Mouse (Mus musculus) liver (tissue): ENCODE data around the gene Large1.
"Not testable (repeated sequence)": the region's sequence is repeated elsewhere in the genome, so short reads cannot be mapped to it uniquely, and the experiment has no call there.

Source experiments
- DNase-seq: peaks from one replicate; pipeline ENCODE4 v3.0.0-alpha.2; 2020; ENCODE audit warnings: mixed read lengths

Large1 gene

DNA sequence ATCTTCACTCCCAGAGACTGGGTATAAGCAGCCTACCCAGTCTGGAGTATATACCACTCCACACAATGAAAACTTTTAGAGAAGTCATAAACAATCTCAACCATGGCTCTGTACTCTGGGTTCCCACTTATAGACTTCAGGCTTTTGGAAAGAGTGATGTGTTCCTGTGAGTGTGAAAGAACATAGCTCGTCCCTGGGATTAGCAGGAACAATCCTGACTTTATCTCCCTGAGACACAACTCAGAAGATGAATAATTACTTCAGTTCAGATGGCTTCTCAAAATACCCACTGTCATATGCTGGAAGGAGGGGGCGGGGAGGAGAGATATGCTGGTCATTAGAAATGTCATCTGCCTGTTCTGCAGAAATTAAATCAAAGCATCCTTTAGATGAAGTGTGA, 192.4 kb downstream of the Large1 start:
- DNase-seq, result no peak

DNA sequence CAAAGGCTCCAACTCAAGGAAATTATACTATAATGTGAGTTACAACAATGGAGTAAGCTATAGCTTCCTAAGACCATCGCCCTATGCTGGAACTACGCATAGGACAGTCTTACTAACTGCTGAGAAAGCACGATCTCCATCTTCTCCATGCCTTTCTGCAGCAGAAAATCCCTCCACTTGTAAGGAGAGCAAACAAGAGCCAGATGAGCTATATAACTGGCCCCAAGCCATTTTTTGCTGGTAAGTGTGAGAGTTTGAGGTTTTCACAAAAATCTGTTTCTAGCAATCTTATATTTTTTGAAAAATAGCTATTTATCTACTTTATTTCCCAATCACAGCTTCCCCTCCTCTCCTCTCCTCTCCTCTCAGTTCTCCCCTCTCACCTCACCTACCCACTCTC, 206.1 kb downstream of the Large1 start:
- DNase-seq, result no peak

DNA sequence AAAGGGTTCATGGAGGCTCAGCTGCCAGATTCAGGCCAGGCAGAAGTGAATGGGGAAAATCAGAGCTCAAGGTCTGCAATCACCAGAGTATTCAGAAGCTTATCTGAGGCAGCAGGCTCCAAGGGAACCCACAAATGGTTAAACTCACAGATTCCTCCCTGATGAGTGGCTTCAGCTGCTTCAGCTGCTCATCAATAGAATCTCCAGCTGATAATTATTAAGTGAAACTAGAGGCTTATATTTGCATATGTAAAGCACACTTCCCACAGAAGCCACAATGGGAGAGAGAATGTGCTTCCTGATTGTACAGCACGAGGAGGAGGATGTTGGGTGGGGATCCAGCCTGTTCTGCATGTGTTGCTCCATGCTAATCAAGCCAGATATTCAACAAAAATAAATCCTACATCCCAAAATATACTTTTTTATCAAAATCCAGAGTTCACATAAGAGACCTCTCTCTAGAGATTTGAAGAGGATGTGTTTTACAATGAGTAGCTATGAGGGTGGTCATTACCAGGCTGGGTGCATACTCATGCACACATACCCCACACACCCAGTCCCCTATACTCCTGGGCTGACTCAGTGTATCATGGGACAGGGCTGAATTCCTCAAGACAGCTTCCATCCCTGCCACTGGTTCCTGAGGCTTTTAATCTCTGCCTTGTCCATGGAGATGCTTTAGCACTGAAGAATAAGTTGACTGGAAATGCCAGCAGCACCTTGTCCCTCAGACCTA, 210.5 kb downstream of the Large1 start:
- DNase-seq, result no peak

DNA sequence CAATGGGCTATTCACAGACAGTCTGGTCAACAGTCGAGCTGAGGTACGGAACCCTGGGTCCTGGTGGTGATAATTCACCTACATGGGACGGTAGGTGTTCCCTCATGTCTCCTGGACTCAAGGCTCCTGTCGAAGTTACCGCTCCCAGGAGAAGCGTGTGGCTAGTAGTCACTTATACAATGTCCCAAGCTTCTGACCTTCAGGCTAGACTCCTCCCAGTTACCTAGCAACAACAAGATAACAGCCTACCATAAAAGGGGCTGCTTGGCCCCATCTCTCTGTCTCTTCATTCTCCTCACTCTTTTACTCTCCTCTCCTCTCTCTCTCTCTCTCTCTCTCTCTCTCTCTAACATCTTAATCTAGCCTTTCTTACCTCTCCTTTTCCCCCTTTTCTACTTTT, 217.9 kb downstream of the Large1 start:
- DNase-seq, result no peak

DNA sequence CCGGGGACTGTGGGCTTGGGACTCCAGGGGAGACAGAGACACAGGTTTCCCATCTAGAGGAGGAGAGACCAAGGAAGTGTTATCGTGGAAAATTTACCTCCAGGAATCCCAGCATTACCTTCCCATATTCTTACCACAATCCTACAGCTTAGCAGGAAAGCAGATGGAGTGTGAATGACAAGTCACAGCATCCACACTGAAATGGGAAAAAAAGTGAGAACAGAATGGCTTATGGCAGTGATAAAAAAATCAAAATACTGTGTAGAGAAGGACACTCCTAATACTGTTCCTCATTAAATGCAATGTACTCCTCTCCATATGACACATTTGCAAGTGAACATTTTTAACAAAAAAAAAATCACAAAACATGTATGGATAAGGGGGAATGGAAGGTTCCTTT, 221.3 kb downstream of the Large1 start:
- no peak for DNase-seq

DNA sequence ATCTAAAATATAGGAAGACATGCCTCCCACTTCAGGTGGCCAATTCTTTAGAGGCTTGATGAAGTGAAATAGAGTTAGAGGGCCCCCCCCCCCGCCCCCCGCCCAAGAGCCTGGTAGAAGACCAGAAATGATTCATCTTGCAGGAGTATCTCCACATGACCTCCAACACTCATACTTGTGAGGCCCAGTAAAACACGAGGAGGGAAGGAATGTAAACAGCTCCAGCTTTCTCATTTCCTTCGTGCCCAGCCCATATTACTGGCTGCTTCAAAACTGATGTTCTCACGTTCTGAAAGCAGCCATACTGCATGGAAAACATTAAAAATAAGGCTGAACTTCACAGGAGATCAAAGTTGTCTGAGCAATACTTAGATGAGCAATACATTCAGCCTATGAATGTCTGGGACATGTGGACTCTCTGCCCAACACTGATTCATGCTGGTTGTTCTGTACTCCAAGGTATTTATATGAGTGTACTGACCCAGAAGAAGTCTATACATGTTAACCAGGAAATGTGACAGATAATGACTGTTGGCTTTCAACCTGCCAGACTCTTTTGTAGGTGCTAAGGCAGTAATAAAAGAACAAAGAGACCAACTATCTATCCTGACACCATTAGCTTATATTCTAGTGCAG, 229.4 kb downstream of the Large1 start:
- DNase-seq, result no peak

DNA sequence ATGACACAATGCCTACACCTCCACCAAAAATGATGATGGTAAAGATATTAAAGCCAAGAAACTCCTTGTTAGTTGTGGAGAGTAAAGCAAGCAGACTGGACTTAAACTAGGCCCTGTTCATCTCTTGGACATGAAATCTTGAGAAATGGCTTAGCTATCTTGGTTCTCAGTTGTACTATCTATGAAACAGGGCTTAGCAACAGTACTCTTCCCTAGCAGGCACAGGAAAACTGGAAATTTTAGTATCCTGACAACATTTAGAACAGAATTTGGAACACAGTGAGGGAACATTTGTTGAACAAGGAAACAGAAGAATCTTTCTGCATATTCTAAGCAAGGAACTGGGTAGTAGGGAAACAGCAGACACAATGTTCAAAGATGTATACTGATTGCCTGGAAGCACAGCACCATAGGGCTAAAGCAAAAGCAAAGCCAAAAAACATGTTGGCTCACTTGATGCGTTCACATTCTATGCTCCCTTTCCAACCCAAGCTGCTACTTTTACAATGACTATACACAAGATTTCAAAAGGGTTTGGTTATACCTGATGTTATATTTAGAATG, 240.9 kb downstream of the Large1 start:
- DNase-seq, result no peak

DNA sequence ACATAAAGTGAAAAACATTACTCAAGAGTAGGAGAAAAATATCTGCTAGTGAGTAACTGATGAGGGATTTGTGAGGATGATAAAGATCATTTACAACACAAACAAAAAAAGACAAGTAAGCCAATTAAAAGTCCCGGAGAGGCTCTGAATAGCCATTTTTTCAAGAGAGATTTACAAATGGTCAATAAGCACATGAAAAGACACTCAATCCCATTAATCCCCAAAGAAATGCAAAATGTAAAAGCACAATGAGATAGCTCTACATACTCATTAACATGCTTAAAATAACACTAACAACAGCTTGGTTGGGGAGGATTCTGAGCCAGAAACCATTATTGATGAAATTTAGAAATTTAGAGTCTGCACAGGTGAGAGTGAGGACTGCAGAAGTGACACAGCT, 249.3 kb downstream of the Large1 start:
- DNase-seq, result no peak

DNA sequence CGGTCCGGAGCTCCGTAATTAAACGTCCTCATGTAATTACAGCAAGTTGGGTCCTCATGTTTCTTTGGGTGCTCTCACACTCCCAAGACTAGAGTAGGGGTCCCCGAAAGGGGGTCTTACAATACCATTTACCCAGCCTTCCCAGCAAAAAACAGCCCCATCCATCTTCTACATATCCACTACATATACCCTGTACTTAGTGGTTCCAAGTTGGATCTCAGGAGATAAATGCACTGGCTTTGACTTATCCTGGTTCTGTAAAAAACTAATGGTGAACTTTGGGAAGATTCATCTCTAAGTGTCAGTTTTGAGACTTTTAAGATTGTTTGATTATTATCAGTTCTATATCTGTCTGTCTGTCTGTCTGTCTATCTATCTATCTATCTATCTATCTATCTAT, 252.3 kb downstream of the Large1 start:
- DNase-seq, result no peak

DNA sequence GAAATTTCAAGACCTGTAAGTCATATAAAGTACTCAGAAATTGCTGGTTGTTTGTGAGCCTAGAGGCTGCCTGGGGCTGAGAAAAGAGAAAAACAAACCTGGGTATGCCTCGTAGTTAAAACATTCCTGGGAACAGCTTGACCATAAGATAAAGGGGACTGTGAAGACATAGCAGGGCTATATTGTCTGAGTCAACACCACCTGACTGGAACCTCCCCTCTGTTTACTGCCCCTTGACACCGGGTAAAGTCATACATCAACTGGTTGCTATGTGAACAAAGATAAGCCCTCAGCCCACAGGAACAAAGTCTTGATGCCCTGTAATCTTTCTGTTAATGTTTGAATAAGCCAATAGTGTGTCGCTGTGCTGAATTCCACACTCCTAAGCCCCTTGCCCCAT, 252.7 kb downstream of the Large1 start:
- peak; percentile 2 for DNase-seq

DNA sequence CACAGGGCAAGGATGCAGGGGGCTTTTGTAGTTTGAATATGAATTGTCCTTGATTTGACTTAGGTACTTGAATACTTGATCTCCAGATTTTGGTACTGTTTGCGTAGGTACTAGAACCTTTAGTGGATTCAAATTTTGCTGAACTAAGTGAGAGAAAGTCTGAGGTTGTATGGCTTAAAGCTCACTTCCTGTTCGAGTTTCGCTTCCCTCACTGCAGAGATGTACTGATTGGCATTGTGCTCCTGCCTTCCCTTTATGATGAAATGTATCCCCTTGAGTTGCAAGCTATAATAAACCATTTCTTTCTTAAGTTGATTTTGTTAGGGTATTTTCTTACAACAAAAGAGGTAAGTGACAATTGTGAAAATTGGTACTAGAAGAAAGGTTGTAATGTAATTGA, 253.8 kb downstream of the Large1 start:
- DNase-seq, result no peak

DNA sequence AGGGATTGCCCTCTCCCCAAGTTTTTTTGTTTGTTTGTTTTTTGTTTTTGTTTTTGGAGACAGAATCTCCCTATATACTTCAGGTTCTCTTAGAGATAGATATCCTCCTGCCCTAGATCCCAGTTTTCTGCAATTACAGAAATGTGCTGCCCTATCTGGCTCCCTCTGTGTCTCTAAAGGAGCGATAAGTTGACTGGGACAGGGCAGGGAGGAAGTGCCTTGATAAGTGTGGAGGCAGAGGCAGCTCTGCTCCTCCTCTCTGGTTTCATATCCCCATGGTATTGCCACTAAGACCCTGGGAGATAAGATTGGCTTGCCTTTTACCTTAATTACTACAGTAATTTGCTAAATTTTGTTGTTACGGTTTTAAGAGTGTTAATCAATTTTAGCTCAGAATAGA, 256.4 kb downstream of the Large1 start:
- peak; percentile 9 for DNase-seq

DNA sequence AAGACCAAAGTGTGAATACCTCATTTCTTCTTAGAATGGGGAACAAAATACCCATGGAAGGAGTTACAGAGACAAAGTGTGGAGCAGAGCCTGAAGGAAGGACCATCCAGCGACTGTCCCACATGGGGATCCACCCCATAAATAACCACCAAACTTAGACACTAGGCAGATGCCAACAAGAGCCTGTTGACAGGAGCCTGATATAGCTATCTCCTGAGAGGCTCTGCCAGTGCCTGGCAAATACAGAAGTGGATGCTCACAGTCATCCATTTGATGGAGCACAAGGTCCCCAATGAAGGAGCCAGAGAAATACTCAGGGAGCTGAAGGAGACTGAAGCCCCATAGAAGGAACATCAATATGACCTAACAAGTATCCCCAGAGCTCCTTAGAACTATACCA, 275.6 kb downstream of the Large1 start:
- not testable (repeated sequence) for DNase-seq

DNA sequence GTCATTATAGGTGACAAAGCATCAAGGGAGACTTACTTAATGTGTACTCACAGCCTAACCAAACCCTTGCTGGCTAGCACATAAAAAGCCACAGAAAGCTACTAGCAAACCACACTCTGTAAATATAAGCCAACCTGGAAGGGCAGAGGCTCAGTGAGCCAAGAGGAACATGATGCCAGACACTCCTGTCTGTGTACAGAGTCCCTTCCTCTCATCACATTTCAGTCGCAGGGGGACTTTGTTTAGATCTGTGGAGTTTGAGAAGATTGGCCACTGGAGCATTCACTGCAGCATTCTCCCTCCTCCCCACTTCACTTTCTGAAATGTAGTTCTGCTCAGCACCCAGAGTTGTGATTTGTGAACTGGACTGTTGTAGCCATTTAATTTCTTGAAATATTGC, 291.9 kb downstream of the Large1 start:
- DNase-seq, result no peak

DNA sequence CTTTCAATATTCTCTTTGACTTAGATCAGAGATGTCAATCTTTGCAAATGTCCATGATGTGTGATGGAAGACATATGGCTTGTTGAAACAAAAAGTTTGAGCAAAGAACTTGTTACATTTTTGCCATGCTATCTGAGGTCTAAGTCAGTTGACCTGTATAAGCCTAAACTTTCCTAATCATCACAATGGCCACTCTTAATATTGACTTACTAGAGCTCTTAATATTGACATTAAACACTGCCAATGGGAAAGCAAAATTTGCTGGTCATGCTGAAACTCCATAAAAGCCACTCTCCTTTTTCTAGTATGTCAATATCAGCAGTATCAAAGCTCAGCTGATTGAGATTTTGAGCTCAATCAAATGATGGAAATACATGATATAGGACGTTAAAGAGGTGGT, 298.6 kb downstream of the Large1 start:
- no peak for DNase-seq

DNA sequence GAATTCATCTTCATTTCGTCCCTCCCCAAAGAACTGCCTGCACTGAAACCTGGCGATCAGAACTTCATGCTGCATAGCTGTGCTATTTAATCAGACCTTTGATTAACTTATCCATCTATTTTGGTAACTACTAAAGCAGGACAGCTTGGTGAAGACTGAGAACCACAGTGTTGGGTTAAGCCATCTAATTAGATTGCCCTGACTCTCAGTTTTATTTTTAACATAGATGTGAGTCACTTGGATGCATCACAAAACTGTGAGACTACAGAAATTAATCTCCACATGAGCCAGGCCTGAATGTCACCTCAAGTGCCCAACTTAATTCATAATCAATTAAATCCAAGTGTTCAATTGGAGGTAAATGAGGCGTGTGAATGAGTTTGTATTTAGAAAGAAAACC, 299.5 kb downstream of the Large1 start:
- no peak for DNase-seq

DNA sequence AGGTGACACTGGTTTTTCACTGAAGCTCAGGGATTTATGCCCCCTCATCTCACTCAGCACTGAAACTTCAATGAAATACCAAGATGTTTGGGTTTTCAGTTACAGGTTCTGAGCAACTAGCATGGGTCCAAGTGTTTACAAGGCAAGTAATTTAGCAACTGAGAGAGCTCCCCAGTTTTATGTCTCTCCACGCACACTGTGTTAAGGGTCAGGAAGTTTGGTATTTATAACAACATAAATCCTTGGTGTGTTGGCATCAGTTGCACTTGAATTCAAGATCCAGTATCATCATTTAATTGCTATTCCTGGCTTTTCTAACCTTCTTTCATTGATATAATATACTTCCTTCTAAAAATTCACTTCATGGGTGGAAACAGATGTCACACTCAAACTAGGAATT, 300.9 kb downstream of the Large1 start:
- DNase-seq, result no peak

DNA sequence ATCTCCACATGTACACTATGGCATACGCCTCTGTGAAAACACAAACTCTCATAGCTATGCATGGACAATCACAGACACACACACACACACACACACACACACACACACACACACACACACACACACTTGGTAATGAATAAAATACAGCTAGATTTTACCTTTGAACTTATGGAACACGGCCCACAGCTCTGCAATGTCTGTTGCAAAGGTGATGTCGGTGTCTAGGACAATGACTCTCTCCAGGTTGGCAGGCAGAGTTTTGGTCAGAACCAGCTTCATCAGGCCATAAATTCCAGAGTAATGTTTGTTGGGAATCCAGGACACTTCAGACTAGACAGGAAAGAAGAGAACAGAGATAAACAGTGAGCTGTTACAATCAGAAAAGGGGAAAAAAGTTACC, 305.2 kb downstream of the Large1 start:
- no peak for DNase-seq

DNA sequence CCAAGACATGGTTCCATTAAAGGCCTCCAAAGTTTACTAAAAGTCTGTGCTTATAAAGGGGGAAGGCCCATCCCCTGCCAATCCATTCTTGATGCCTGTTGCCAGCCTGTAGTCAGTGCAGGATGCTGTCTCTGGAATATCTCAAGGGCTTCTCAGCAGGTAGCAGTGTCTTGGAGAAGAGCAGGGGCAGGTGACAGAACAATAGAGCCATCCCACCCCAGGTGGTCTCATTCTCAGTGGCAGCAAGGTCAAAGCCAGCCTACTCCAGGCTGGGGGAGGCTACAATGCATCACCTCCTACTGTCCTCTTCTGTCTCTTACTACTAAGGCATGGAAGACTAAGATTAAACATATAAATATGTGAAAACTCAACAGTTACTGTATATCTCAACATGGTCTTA, 323.6 kb downstream of the Large1 start:
- DNase-seq, result no peak

DNA sequence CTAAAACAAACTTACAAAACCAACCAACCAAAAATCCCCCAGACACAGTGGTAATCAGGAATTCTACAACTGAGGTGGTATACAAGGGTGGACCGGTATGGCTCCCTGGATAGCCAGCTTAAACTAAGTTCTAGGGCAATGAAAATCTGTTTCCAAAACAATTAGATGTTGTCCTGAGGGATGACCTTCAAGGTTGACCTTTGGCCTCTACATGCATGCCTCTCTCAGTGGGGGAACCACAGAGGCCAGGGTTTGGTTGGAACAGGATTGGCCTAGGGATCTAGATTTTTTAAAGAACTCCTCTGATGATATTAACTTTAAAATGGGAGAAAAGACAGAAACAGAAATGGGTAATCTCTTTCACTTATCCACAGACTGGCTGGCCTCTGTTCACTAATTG, 335.1 kb downstream of the Large1 start:
- no peak for DNase-seq

DNA sequence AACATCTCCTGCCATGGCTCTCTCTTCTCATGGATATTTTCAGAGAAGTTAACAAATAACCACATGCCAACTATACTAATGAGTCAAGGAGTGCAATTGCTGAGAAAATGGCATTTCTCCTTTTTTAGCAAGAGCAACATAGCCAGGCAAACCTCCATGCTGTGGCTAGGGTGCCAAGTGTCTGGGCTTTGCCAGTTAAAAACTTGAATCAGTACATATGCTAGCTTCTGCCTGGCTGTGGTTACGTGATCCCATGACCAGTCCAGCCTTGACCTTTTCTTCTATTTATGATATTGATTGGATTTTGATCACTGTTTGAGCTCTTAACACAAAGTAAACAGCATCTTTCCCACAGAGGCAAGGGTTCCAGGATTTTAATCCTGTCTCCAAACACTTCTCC, 335.7 kb downstream of the Large1 start:
- no peak for DNase-seq

DNA sequence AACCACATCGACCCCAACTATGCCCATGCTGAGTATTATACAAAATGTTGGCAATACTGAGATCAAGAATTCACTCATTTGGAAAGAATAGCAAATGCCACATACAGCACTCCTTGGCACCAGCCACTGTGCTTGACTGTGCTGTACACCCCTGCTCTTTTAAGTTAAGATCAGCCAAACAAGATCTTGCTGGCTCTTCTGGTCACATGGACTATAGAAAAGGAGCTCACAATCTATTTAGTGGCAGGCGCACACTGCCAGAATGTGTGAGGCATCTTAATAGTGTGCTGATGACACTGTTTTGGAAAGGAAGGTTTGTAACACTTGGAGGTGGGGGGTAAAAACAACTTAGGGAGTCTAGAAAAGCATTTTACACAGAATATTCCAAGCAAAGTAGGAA, 337.0 kb downstream of the Large1 start:
- no peak for DNase-seq

DNA sequence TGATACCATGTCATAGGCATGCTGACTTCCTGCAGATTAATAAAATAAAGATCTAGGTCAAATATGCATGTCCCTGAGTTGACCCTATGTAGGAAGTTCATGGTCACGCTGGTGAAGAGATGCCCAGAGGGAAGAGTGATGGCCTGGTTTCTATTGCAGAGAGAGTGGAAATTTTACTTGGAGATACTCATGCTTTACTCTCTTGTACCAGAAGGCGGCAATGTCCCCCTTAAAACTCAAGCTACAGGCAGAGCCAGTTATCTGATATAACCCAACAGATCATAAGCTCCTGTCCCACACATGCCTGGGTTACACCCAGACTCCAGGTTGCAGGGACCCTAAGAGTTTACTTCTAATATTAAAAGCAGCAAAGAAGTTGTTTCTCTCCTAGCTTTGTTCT, 345.9 kb downstream of the Large1 start:
- peak; percentile 6 for DNase-seq

DNA sequence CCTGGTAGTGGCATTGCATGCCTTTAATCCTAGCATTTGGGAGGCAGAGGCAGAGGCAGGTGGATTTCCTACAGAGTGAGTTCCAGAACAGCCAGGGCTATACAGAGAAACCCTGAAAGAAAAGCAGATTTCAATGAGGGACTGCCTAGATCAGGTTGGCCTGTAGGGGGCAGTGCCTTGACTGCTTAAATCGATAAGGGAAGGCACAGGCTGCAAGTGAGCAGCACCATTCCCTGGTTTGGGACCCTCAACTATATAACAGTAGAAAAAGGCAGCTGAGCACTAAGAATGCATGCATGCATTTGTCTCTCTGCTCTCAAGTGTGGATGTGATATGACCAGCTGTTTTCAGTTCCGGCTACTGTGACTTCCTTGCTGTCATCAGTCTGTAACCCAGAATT, 349.5 kb downstream of the Large1 start:
- DNase-seq, result peak; percentile 46

DNA sequence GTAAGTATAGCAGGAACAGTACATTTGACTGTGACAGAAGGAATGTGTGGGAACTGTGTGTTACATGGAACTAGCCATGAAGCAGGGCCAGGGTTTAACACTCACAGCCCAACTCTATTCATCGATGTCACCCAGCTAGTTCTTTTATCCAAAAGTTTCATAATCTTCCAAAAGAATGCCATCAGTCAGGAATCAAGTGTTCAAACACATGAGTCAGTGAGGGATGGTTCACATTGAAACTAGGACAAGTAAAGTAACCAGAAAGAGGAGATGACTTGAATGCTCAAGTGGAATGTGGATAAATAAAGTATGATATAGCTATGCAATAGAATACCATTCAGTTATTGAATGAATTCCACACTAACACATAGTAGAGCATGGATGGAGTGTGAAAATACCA, 359.5 kb downstream of the Large1 start:
- no peak for DNase-seq
